Mouse (Mus musculus): ENCODE results near the gene Olfr552. TPM values are rescaled to one million over a fixed set of nuclear protein-coding genes. Genes with fewer than 3 reads are reported as not detected.

The Olfr552 gene
- not detected in 2 replicates for polyA plus RNA-seq (2011; ENCODE audit: insufficient read length, low read depth, missing spikeins)

DNA sequence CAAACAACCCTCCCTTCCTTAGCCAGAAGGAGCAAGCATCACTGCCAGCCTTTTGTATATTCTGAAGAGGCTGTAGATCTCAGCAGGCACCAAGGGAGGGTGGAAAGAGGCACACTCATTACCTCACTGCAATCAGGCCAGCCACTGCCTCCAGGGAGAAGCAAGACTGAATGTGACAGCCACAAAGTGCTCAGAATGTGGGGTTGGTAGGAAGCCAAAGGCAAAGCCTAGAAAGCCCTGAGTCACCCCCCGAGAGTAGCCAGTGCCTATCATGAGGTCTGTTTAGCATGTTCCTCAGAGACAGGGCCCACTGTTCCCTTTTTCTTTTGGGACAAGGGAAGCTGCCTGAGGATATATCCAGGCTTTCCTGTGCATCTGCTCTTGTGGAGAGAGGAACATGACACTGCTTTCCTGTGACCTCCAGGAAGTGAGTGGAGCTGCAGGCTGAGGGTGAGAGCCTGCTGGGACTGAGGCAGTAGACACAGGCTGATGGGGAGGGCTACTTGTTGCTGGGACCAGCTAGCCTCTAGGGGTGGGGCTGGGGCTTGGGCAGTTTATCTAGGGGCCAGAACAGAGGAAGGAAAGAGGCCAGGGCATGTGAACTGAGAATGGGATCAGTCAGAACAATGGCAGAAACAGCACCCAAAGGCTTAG, at the start of gene Olfr552:
TSS of gene Olfr552 (plus strand) at position 393 of the 654 bp plus-strand sequence.
- Histone ChIP-seq H3K4me3 (ENCODE audit: insufficient read depth, low read length) (no peak within 1 kb of the TSS), H3K4me1 (ENCODE audit: control insufficient read depth, insufficient read depth, low read length) (no peaks in the 10 kb centered on the region), H3K27ac (ENCODE audit: insufficient read depth, low read length) (no peak within 1 kb of the TSS)
- no peak for TF ChIP-seq CTCF (IDR thresholded peaks at IDR 0.05; ENCODE audit: borderline replicate concordance, insufficient read depth, low read length)
- TF ChIP-seq POLR2A (IDR thresholded peaks at IDR 0.05; ENCODE audit: low read depth, low read length): no peak

DNA sequence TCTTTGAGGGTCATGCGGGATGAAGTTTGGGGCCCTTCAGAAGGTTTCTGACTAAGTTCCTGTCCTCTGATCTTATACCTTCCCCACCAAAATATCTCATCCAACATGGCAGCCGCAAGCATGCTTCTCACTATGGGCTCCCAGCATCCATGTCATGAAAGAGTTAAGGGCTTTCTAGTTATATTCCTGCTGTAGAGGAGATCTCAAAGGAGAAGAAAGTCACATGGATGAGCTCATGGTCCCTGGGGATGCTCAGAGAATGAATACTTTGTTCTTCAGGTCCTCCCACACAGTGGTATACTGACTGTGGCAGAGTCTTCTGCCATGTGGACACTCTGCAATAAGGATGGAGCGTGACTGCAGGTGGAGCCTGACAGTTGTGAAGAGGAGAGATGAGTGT, 48.0 kb upstream of the Olfr552 start, which contains the start of gene Olfr549:
TSS of gene Olfr549 (plus strand) at position 301 of the 400 bp plus-strand sequence.
- Histone ChIP-seq H3K27ac (ENCODE audit: insufficient read depth, low read length) (no peak within 1 kb of the TSS), H3K4me1 (ENCODE audit: control insufficient read depth, insufficient read depth, low read length) (no peaks in the 10 kb centered on the region), H3K4me3 (ENCODE audit: insufficient read depth, low read length) (no peak within 1 kb of the TSS)
- TF ChIP-seq CTCF (IDR thresholded peaks at IDR 0.05; ENCODE audit: borderline replicate concordance, insufficient read depth, low read length): no peak
- TF ChIP-seq POLR2A (IDR thresholded peaks at IDR 0.05; ENCODE audit: low read depth, low read length): no peak

DNA sequence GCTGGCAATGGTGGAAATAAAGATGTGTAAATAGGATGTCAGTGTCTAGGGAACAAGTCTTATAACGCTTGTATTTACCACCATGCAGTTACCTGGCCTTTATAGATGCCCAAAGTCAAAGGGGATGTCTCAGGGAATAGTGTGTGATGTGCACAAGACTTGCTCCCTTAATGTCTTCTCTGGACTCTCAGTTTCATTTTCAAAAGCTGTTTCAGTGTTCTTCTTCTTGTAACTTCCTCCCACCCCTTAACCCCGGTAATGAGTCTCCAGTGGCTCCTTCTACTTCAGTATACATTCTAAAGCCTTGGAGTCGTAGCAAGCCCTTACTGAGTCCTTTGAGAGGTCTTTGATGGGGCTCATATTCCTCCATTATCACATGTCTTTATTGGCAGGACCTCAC, 44.3 kb upstream of the Olfr552 start:
- Histone ChIP-seq H3K27ac (ENCODE audit: insufficient read depth, low read length) (no peak overlapping the region), H3K4me1 (ENCODE audit: control insufficient read depth, insufficient read depth, low read length) (no peaks in the 10 kb centered on the region), H3K4me3 (ENCODE audit: insufficient read depth, low read length) (no peak overlapping the region)
- TF ChIP-seq CTCF (IDR thresholded peaks at IDR 0.05; ENCODE audit: borderline replicate concordance, insufficient read depth, low read length): no peak
- TF ChIP-seq POLR2A (IDR thresholded peaks at IDR 0.05; ENCODE audit: low read depth, low read length): no peak

DNA sequence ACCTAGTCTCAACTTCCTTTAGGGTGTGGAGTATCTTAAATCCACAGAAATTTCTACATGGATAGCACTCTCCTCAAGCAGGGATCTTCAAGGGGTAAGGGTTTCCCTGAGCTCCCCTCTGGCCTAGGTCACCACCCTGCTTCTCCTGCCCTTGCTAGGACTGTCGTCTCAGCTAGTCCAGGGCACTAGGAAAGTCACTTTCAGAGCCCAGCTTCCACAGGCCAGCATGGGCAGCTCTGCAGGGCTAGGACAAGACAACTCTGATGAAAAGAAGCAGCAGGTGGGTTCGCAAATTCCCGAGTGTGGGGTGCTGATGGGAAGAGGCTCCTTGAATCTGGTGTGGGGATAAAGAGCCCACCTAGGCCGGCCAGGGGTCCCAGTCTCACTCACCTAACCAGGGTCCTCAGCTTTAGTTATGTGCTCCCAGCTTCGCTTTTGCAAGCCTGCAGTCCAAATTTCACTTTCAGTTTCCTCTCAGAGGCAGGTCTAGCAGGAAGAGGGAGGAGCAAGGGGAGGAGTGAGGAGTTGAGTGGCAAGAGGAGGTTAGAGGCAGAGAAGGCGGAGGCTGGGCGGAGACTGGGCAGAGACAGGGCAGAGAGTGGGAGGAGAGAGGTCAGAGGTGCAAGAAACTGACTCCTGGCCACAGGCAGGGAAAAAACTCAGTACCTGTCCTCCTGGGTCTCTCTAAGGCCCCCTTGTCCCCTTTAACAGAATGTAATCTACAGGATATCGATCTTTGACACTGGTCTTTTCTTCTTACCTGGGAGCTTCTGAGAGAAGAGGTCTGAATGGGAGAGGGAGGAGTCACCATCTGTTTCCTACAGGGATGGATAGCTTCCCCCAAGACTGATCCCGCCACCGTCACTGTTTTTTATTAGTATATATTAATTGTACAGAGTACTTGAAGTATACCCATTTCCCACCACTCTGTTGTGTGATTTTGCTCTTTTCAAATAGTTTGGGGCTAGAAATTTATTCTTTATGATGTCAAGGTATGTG, 32.3 kb upstream of the Olfr552 start, which contains the start of gene Trim21:
TSS of gene Trim21 (minus strand) at position 488 of the 999 bp plus-strand sequence.
- no peak within 1 kb of the TSS for H3K27ac ChIP-seq (ENCODE audit: insufficient read depth, low read length)
- TF ChIP-seq CTCF (IDR thresholded peaks at IDR 0.05; ENCODE audit: borderline replicate concordance, insufficient read depth, low read length): no peak
- TF ChIP-seq POLR2A (IDR thresholded peaks at IDR 0.05; ENCODE audit: low read depth, low read length): peak; percentile 68

DNA sequence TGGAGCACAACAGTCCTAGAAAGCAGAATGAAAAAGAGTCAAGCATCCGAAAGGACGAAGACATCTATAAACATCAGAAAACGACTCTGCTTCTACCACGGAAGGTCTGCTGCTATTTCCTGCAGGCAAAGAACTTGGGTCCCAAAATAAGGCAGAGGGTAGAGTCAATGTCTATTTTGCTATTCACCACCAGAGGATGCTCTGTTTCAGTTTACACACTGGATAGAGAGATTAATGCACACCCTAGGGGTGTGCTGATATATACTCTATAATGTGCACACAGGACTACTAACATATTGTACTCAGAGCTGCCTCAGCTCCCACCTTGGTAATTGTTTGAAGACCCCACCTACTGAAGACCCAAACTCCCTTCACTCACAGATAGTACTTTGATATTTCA, 31.4 kb upstream of the Olfr552 start:
- TF ChIP-seq POLR2A (IDR thresholded peaks at IDR 0.05; ENCODE audit: low read depth, low read length) (no peak), CTCF (IDR thresholded peaks at IDR 0.05; ENCODE audit: borderline replicate concordance, insufficient read depth, low read length) (no peak)
- Histone ChIP-seq H3K4me1 (ENCODE audit: control insufficient read depth, insufficient read depth, low read length) (peaks cover 3% of the 10 kb centered on the region; the same call in 1 of the 2 replicates), H3K4me3 (ENCODE audit: insufficient read depth, low read length) (no peak overlapping the region), H3K27ac (ENCODE audit: insufficient read depth, low read length) (no peak overlapping the region)

More for the DNA sequence above, 32.3 kb upstream of the Olfr552 start, which contains the start of gene Trim21:
- Histone ChIP-seq H3K4me1 (ENCODE audit: control insufficient read depth, insufficient read depth, low read length) (peaks cover 3% of the 10 kb centered on the region; the same call in 1 of the 2 replicates), H3K4me3 (ENCODE audit: insufficient read depth, low read length) (peak within 1 kb of the TSS; percentile 87)

DNA sequence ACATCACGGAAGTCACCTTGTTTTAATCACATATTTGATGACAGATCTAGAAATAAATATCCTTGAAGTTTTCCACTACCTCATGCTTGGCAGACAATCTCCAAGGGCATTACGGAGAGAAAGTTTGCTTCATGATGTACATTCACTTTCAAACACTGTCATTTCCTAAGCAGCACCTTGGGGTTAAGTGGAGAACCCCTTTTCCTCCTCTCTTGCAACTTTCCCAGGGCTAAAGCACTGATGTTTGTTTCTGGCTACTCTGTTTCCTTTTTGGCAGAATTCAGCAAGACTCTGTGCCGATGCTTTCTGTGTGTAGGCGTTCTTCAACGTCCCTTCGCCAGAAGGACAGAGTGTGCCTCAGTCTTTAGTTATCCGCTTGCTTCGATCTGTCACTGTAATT, 26.4 kb upstream of the Olfr552 start, which contains the start of gene Olfr550:
TSS of gene Olfr550 (plus strand) at position 301 of the 400 bp plus-strand sequence.
- TF ChIP-seq CTCF (IDR thresholded peaks at IDR 0.05; ENCODE audit: borderline replicate concordance, insufficient read depth, low read length) (no peak), POLR2A (IDR thresholded peaks at IDR 0.05; ENCODE audit: low read depth, low read length) (no peak)
- no peak within 1 kb of the TSS for H3K4me3 ChIP-seq (ENCODE audit: insufficient read depth, low read length)
- no peaks in the 10 kb centered on the region for H3K4me1 ChIP-seq (ENCODE audit: control insufficient read depth, insufficient read depth, low read length)
- H3K27ac ChIP-seq (ENCODE audit: insufficient read depth, low read length): no peak within 1 kb of the TSS

DNA sequence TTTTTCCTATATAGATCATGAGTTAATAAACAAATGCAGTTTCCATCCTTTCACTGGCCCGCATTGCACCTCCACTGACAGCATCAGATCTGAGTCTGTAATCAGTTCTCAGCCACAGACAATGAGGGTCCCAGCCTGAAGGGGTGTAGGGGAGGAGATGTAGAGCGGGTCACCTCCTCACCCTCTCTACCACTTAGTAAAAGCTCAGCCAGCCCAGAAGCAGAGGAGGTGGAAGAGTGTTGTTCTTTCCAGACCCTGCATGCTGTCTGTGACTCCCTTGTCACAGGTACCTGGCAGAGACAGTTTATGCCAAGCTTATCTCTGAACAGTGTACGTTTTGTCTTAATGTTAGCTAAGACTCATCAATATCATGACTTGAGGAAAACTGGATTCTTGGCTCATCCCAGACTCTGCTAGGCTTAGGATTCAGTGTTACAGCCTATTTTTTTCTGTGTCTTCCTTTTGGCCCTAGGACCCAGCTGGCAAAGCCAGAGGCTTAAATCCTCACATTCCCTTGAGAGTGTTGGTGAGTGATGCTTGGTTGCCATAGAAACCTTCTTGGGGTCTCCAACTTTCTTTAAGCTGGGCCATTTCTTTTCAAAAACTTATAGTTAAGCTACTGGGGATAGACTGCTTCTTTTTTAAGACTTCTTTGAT, 24.3 kb upstream of the Olfr552 start:
- no peak for TF ChIP-seq CTCF (IDR thresholded peaks at IDR 0.05; ENCODE audit: borderline replicate concordance, insufficient read depth, low read length)
- TF ChIP-seq POLR2A (IDR thresholded peaks at IDR 0.05; ENCODE audit: low read depth, low read length): no peak
- no peaks in the 10 kb centered on the region for H3K4me1 ChIP-seq (ENCODE audit: control insufficient read depth, insufficient read depth, low read length)
- H3K4me3 ChIP-seq (ENCODE audit: insufficient read depth, low read length): no peak overlapping the region
- H3K27ac ChIP-seq (ENCODE audit: insufficient read depth, low read length): no peak overlapping the region

DNA sequence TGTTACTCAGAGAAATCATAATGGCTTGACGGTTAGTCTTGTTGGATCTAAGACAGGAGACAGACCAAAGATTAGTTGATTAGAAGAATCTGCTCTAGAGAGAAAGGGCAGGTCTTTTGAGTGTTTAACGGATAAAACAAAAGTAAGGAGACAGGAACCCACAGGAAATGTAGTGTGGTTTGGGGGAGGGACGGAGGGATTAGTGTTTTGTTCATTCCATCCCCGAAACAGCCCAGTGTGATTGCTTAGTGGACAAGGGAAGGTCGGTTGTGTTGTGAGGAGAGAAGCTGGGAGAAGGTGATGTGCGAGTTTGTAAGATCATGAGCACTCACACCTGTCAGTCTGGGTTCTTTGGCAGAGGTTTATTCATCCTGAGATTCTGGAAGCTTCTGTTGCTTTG, 21.6 kb upstream of the Olfr552 start:
- Histone ChIP-seq H3K4me1 (ENCODE audit: control insufficient read depth, insufficient read depth, low read length) (no peaks in the 10 kb centered on the region), H3K27ac (ENCODE audit: insufficient read depth, low read length) (no peak overlapping the region), H3K4me3 (ENCODE audit: insufficient read depth, low read length) (no peak overlapping the region)
- TF ChIP-seq CTCF (IDR thresholded peaks at IDR 0.05; ENCODE audit: borderline replicate concordance, insufficient read depth, low read length): no peak
- TF ChIP-seq POLR2A (IDR thresholded peaks at IDR 0.05; ENCODE audit: low read depth, low read length): no peak

DNA sequence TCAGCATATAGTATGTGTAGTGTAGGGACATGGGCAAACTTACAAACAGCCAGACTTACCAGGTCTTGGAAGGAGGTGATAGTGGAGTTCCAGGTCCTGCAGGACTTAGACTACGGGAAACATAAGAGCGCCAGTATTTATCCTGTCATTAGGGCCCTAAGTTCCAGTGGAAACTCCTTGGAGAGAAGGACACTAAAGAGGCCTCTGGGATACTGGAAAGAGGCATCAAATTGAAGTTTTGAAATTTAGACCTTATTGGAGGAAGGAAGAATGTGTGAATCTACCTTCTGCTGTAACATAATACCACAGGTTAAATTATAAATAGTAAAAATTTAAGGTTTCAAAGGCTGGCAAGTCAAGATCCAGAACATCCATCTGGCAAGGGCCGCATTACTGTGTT, 5.8 kb upstream of the Olfr552 start, which contains the start of gene Olfr551:
TSS of gene Olfr551 (minus strand) at position 101 of the 400 bp plus-strand sequence.
- Histone ChIP-seq H3K27ac (ENCODE audit: insufficient read depth, low read length) (no peak within 1 kb of the TSS), H3K4me3 (ENCODE audit: insufficient read depth, low read length) (no peak within 1 kb of the TSS), H3K4me1 (ENCODE audit: control insufficient read depth, insufficient read depth, low read length) (no peaks in the 10 kb centered on the region)
- TF ChIP-seq POLR2A (IDR thresholded peaks at IDR 0.05; ENCODE audit: low read depth, low read length): no peak
- TF ChIP-seq CTCF (IDR thresholded peaks at IDR 0.05; ENCODE audit: borderline replicate concordance, insufficient read depth, low read length): no peak
